Mouse (Mus musculus): Measurements from ENCODE around the gene Gm37419. TPM values are rescaled to one million over a fixed set of nuclear protein-coding genes. Genes with fewer than 3 reads are reported as not detected.

The Gm37419 gene
- polyA plus RNA-seq, 1 experiment from 2014 or later, result 17.2 TPM

- H3K27me3 ChIP-seq, result peaks cover 19% of the 10 kb centered on the region; the same call in 1 of the 2 replicates
- peak overlapping the region; percentile 75 for H3K4me3 ChIP-seq
- ATAC-seq (replicated peaks), result no peak
Observed at GRCm38 (mm10) chr16:23980991-23981720, 7.1 kb upstream of the Gm37419 start.

GRCm38 (mm10) chr16:23981925-23982851, 6.1 kb upstream of the Gm37419 start:
- peaks cover 68% of the 10 kb centered on the region for H3K4me1 ChIP-seq
- H3K27ac ChIP-seq (replicated peaks), result peak overlapping the region; percentile 54; the same call in 1 of the 2 replicates
- peak overlapping the region; percentile 76 for H3K4me2 ChIP-seq (replicated peaks)
- peak overlapping the region; percentile 75 for H3K4me3 ChIP-seq
- H3K9ac ChIP-seq (replicated peaks), result peak overlapping the region; percentile 38; the same call in 1 of the 2 replicates
- 3% methylated on average over 28 of the region's 28 CpGs for WGBS
- no peaks in the 10 kb centered on the region for H3K36me3 ChIP-seq
- H3K9me3 ChIP-seq, result no peaks in the 10 kb centered on the region
- peak; percentile 74 for ATAC-seq (replicated peaks)
- H3K27me3 ChIP-seq, result peaks cover 19% of the 10 kb centered on the region; the same call in 1 of the 2 replicates

More at GRCm38 (mm10) chr16:23980991-23981720, 7.1 kb upstream of the Gm37419 start:
- H3K27ac ChIP-seq (replicated peaks), result no peak overlapping the region
- H3K9ac ChIP-seq (replicated peaks), result peak overlapping the region; percentile 39
- 1% methylated on average over 32 of the region's 32 CpGs for WGBS
- H3K9me3 ChIP-seq, result no peaks in the 10 kb centered on the region
- no peaks in the 10 kb centered on the region for H3K36me3 ChIP-seq
- peaks cover 58% of the 10 kb centered on the region for H3K4me1 ChIP-seq
- peak overlapping the region; percentile 76 for H3K4me2 ChIP-seq (replicated peaks)

GRCm38 (mm10) chr16:23982891-23983588, 5.2 kb upstream of the Gm37419 start:
- H3K4me1 ChIP-seq, result peaks cover 68% of the 10 kb centered on the region
- H3K36me3 ChIP-seq, result no peaks in the 10 kb centered on the region
- 1% methylated on average over 33 of the region's 33 CpGs for WGBS
- peak overlapping the region; percentile 75 for H3K4me3 ChIP-seq
- H3K9me3 ChIP-seq, result no peaks in the 10 kb centered on the region
- peaks cover 19% of the 10 kb centered on the region; the same call in 1 of the 2 replicates for H3K27me3 ChIP-seq
- peak overlapping the region; percentile 76 for H3K4me2 ChIP-seq (replicated peaks)
- peak overlapping the region; percentile 54 for H3K27ac ChIP-seq (replicated peaks)
- ATAC-seq (replicated peaks), result no peak
- H3K9ac ChIP-seq (replicated peaks), result peak overlapping the region; percentile 38

GRCm38 (mm10) chr16:23984183-23984582, 4.1 kb upstream of the Gm37419 start:
- peak overlapping the region; percentile 29 for H3K27ac ChIP-seq (replicated peaks)
- ATAC-seq (replicated peaks), result peak; percentile 51
- peaks cover 19% of the 10 kb centered on the region; the same call in 1 of the 2 replicates for H3K27me3 ChIP-seq
- 1% methylated on average over 22 of the region's 22 CpGs for WGBS
- H3K36me3 ChIP-seq, result no peaks in the 10 kb centered on the region
- H3K9me3 ChIP-seq, result no peaks in the 10 kb centered on the region
- peak overlapping the region; percentile 39 for H3K9ac ChIP-seq (replicated peaks)
- peak overlapping the region; percentile 75 for H3K4me3 ChIP-seq
- peak overlapping the region; percentile 76 for H3K4me2 ChIP-seq (replicated peaks)
- H3K4me1 ChIP-seq, result peaks cover 68% of the 10 kb centered on the region

- H3K4me1 ChIP-seq, result peaks cover 68% of the 10 kb centered on the region
Observed at GRCm38 (mm10) chr16:23984760-23985466, 3.4 kb upstream of the Gm37419 start.

GRCm38 (mm10) chr16:23985467-23985861, 2.8 kb upstream of the Gm37419 start:
- under 1% methylated on average over 6 of the region's 6 CpGs for WGBS
- H3K4me1 ChIP-seq, result peaks cover 70% of the 10 kb centered on the region
- peak overlapping the region; percentile 75 for H3K4me3 ChIP-seq

More at GRCm38 (mm10) chr16:23984760-23985466, 3.4 kb upstream of the Gm37419 start:
- Histone ChIP-seq H3K36me3 (no peaks in the 10 kb centered on the region), H3K9ac (replicated peaks) (peak overlapping the region; percentile 39), H3K9me3 (no peaks in the 10 kb centered on the region), H3K27ac (replicated peaks) (peak overlapping the region; percentile 29), H3K4me3 (peak overlapping the region; percentile 75), H3K27me3 (peaks cover 14% of the 10 kb centered on the region; the same call in 1 of the 2 replicates), H3K4me2 (replicated peaks) (peak overlapping the region; percentile 76)
- no peak for ATAC-seq (replicated peaks)
- under 1% methylated on average over 22 of the region's 22 CpGs for WGBS

GRCm38 (mm10) chr16:23986176-23986575, 2.1 kb upstream of the Gm37419 start:
- Histone ChIP-seq H3K9ac (replicated peaks) (peak overlapping the region; percentile 84), H3K4me3 (peak overlapping the region; percentile 75), H3K4me1 (peaks cover 70% of the 10 kb centered on the region), H3K27ac (replicated peaks) (peak overlapping the region; percentile 99), H3K36me3 (no peaks in the 10 kb centered on the region), H3K9me3 (no peaks in the 10 kb centered on the region), H3K4me2 (replicated peaks) (peak overlapping the region; percentile 76), H3K27me3 (0 out of 2 replicates have a peak, but pooled peaks cover 6% of the 10 kb centered on the region)
- 11% methylated on average over 3 of the region's 3 CpGs for WGBS
- no peak for ATAC-seq (replicated peaks)

More at GRCm38 (mm10) chr16:23985467-23985861, 2.8 kb upstream of the Gm37419 start:
- no peak for ATAC-seq (replicated peaks)
- Histone ChIP-seq H3K27ac (replicated peaks) (no peak overlapping the region), H3K4me2 (replicated peaks) (peak overlapping the region; percentile 76), H3K9ac (replicated peaks) (peak overlapping the region; percentile 84; the same call in 1 of the 2 replicates), H3K9me3 (no peaks in the 10 kb centered on the region), H3K27me3 (peaks cover 8% of the 10 kb centered on the region; the same call in 1 of the 2 replicates), H3K36me3 (no peaks in the 10 kb centered on the region)

GRCm38 (mm10) chr16:23986871-23987270, 1.4 kb upstream of the Gm37419 start:
- WGBS, result under 1% methylated on average over 17 of the region's 17 CpGs
- no peaks in the 10 kb centered on the region for H3K9me3 ChIP-seq

GRCm38 (mm10) chr16:23987341-23988156, 733 bp upstream of the Gm37419 start:
- Histone ChIP-seq H3K27ac (replicated peaks) (peak overlapping the region; percentile 99), H3K9me3 (no peaks in the 10 kb centered on the region), H3K4me3 (peak overlapping the region; percentile 75), H3K27me3 (0 out of 2 replicates have a peak, but pooled peaks cover 6% of the 10 kb centered on the region), H3K9ac (replicated peaks) (peak overlapping the region; percentile 84), H3K4me2 (replicated peaks) (peak overlapping the region; percentile 76), H3K4me1 (peaks cover 65% of the 10 kb centered on the region), H3K36me3 (no peaks in the 10 kb centered on the region)
- under 1% methylated on average over 64 of the region's 64 CpGs for WGBS
- peak; percentile 11; the same call in 1 of the 2 replicates for ATAC-seq (replicated peaks)

More at GRCm38 (mm10) chr16:23986871-23987270, 1.4 kb upstream of the Gm37419 start:
- H3K4me1 ChIP-seq, result peaks cover 70% of the 10 kb centered on the region
- peak overlapping the region; percentile 99 for H3K27ac ChIP-seq (replicated peaks)
- H3K4me3 ChIP-seq, result peak overlapping the region; percentile 75
- ATAC-seq (replicated peaks), result no peak
- H3K9ac ChIP-seq (replicated peaks), result peak overlapping the region; percentile 84
- 0 out of 2 replicates have a peak, but pooled peaks cover 6% of the 10 kb centered on the region for H3K27me3 ChIP-seq
- H3K4me2 ChIP-seq (replicated peaks), result peak overlapping the region; percentile 76
- H3K36me3 ChIP-seq, result no peaks in the 10 kb centered on the region

GRCm38 (mm10) chr16:23988157-23988465, 171 bp upstream of the Gm37419 start:
- H3K36me3 ChIP-seq, result no peaks in the 10 kb centered on the region
- peak overlapping the region; percentile 99 for H3K27ac ChIP-seq (replicated peaks)
- H3K27me3 ChIP-seq, result 0 out of 2 replicates have a peak, but pooled peaks cover 6% of the 10 kb centered on the region
- H3K4me2 ChIP-seq (replicated peaks), result peak overlapping the region; percentile 76
- H3K9me3 ChIP-seq, result no peaks in the 10 kb centered on the region
- no peak for ATAC-seq (replicated peaks)
- peaks cover 59% of the 10 kb centered on the region for H3K4me1 ChIP-seq
- WGBS, result 0% methylated on average over 13 of the region's 13 CpGs
- H3K9ac ChIP-seq (replicated peaks), result peak overlapping the region; percentile 84
- peak overlapping the region; percentile 75 for H3K4me3 ChIP-seq

All from forebrain, embryonic 15.5 days (tissue).